Mouse (Mus musculus): ENCODE data around the gene Nr6a1. TPM values are rescaled to one million over a fixed set of nuclear protein-coding genes. Genes with fewer than 3 reads are reported as not detected.
A peak's percentile ranks its signal among the peaks of the same experiment; 100 is the strongest.

Nr6a1 gene
- polyA plus RNA-seq, 1 experiment from 2014 or later, result 0.87 TPM

DNA sequence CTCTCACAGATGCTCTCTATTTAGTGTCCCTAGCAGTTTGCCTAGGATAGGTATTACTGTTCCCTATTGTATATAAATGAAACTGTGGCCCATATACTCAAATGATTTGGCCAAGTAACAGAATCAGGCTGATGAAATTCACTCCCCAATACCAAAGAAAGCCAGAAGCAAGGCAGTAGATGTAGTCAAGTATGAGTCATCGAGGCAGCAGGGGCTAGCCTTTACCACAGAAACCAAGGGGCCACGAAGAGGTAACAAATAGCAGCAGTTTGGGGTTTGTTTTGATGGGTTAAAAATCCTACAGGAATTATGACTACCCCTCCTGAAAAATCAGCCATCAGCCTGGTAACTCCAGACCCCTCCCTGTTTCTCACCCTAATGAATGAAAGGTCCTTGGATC is 147.5 kb downstream of the Nr6a1 start:
- no peaks in the 10 kb centered on the region for H3K27me3 ChIP-seq (replicated peaks)
- H3K4me2 ChIP-seq, result no peak overlapping the region
- no peak overlapping the region for H3K9ac ChIP-seq
- H3K27ac ChIP-seq (replicated peaks), result no peak overlapping the region
- no peaks in the 10 kb centered on the region for H3K9me3 ChIP-seq
- H3K4me1 ChIP-seq, result peaks cover 18% of the 10 kb centered on the region
- no peak for ATAC-seq (ENCODE audit: extremely low read depth, insufficient number of reproducible peaks, low FRiP score, low TSS enrichment)
- H3K4me3 ChIP-seq, result no peak overlapping the region
- no peaks in the 10 kb centered on the region for H3K36me3 ChIP-seq
- WGBS, result 69% methylated on average over 2 of the region's 2 CpGs

GRCm38 (mm10) chr2:38777326-38777725 is 150.2 kb downstream of the Nr6a1 start:
- H3K9me3 ChIP-seq, result no peaks in the 10 kb centered on the region
- peaks cover 6% of the 10 kb centered on the region for H3K4me1 ChIP-seq
- H3K4me2 ChIP-seq, result no peak overlapping the region
- no peak for ATAC-seq (ENCODE audit: extremely low read depth, insufficient number of reproducible peaks, low FRiP score, low TSS enrichment)
- 85% methylated on average over 2 of the region's 2 CpGs for WGBS
- H3K27me3 ChIP-seq (replicated peaks), result no peaks in the 10 kb centered on the region
- H3K36me3 ChIP-seq, result no peaks in the 10 kb centered on the region
- H3K4me3 ChIP-seq, result no peak overlapping the region
- H3K9ac ChIP-seq, result no peak overlapping the region
- H3K27ac ChIP-seq (replicated peaks), result no peak overlapping the region

- peaks cover 18% of the 10 kb centered on the region for H3K4me1 ChIP-seq
- H3K9ac ChIP-seq, result no peak overlapping the region
- H3K9me3 ChIP-seq, result no peaks in the 10 kb centered on the region
- H3K4me3 ChIP-seq, result no peak overlapping the region
- 56% methylated on average over 2 of the region's 2 CpGs for WGBS
- no peaks in the 10 kb centered on the region for H3K36me3 ChIP-seq
- no peak overlapping the region for H3K27ac ChIP-seq (replicated peaks)
- H3K4me2 ChIP-seq, result no peak overlapping the region
- H3K27me3 ChIP-seq (replicated peaks), result no peaks in the 10 kb centered on the region
- no peak for ATAC-seq (ENCODE audit: extremely low read depth, insufficient number of reproducible peaks, low FRiP score, low TSS enrichment)
These were observed 152.6 kb downstream of the Nr6a1 start for GRCm38 (mm10) chr2:38774936-38775335.

- H3K4me3 ChIP-seq, result no peak overlapping the region
- no peaks in the 10 kb centered on the region for H3K9me3 ChIP-seq
- no peak for ATAC-seq (ENCODE audit: extremely low read depth, insufficient number of reproducible peaks, low FRiP score, low TSS enrichment)
- H3K4me1 ChIP-seq, result peaks cover 18% of the 10 kb centered on the region
- no peak overlapping the region for H3K4me2 ChIP-seq
- no peak overlapping the region for H3K9ac ChIP-seq
- no peaks in the 10 kb centered on the region for H3K36me3 ChIP-seq
- no peaks in the 10 kb centered on the region for H3K27me3 ChIP-seq (replicated peaks)
- WGBS, result 51% methylated on average over 2 of the region's 2 CpGs
- H3K27ac ChIP-seq (replicated peaks), result peak overlapping the region; percentile 62
These were observed 156.1 kb downstream of the Nr6a1 start for GRCm38 (mm10) chr2:38771478-38771797.

- WGBS, result 72% methylated on average over 5 of the region's 5 CpGs
- no peak for ATAC-seq (ENCODE audit: extremely low read depth, insufficient number of reproducible peaks, low FRiP score, low TSS enrichment)
- H3K9me3 ChIP-seq, result no peaks in the 10 kb centered on the region
- H3K9ac ChIP-seq, result no peak overlapping the region
- H3K4me2 ChIP-seq, result no peak overlapping the region
- no peak overlapping the region for H3K4me3 ChIP-seq
- peak overlapping the region; percentile 62 for H3K27ac ChIP-seq (replicated peaks)
- no peaks in the 10 kb centered on the region for H3K27me3 ChIP-seq (replicated peaks)
- peaks cover 18% of the 10 kb centered on the region for H3K4me1 ChIP-seq
- no peaks in the 10 kb centered on the region for H3K36me3 ChIP-seq
These were observed 156.6 kb downstream of the Nr6a1 start for GRCm38 (mm10) chr2:38770772-38771477.

- H3K27me3 ChIP-seq (replicated peaks), result no peaks in the 10 kb centered on the region
- H3K9ac ChIP-seq, result no peak overlapping the region
- ATAC-seq (ENCODE audit: extremely low read depth, insufficient number of reproducible peaks, low FRiP score, low TSS enrichment), result no peak
- H3K4me2 ChIP-seq, result no peak overlapping the region
- no peak overlapping the region for H3K27ac ChIP-seq (replicated peaks)
- H3K36me3 ChIP-seq, result no peaks in the 10 kb centered on the region
- H3K4me3 ChIP-seq, result no peak overlapping the region
- H3K9me3 ChIP-seq, result no peaks in the 10 kb centered on the region
- peaks cover 18% of the 10 kb centered on the region for H3K4me1 ChIP-seq
- WGBS, result 80% methylated on average over 4 of the region's 4 CpGs
These were observed 160.1 kb downstream of the Nr6a1 start for GRCm38 (mm10) chr2:38767177-38767931.

- H3K4me1 ChIP-seq, result 0 out of 2 replicates have a peak, but pooled peaks cover 1% of the 10 kb centered on the region
- no peak overlapping the region for H3K27ac ChIP-seq (replicated peaks)
- no peaks in the 10 kb centered on the region for H3K9me3 ChIP-seq
- 60% methylated on average over 3 of the region's 3 CpGs for WGBS
- no peak for ATAC-seq (ENCODE audit: extremely low read depth, insufficient number of reproducible peaks, low FRiP score, low TSS enrichment)
- no peaks in the 10 kb centered on the region for H3K27me3 ChIP-seq (replicated peaks)
- H3K4me3 ChIP-seq, result no peak overlapping the region
- H3K9ac ChIP-seq, result no peak overlapping the region
- no peaks in the 10 kb centered on the region for H3K36me3 ChIP-seq
- H3K4me2 ChIP-seq, result no peak overlapping the region
These were observed 187.6 kb downstream of the Nr6a1 start for GRCm38 (mm10) chr2:38739847-38740246.

DNA sequence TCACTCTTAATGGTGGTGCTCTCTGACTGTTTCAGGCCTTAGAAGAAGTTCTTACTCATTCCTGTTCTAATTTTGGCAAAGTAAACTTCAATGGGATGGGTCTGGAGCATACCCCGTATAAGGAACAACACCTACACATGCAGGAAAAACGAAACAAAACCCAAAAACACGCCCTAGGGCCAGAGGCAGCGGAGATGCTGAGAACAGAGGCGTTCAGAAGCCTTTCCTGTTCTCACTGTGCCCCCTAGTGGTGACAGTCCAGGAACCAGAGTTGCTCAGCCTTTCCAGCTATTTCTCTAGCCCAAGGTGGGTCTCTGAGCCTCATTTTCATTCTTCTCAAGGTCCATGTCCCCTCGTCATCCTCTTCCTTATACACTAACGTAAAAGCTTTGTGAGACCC is 188.1 kb downstream of the Nr6a1 start:
- 28% methylated on average over 7 of the region's 7 CpGs for WGBS

DNA sequence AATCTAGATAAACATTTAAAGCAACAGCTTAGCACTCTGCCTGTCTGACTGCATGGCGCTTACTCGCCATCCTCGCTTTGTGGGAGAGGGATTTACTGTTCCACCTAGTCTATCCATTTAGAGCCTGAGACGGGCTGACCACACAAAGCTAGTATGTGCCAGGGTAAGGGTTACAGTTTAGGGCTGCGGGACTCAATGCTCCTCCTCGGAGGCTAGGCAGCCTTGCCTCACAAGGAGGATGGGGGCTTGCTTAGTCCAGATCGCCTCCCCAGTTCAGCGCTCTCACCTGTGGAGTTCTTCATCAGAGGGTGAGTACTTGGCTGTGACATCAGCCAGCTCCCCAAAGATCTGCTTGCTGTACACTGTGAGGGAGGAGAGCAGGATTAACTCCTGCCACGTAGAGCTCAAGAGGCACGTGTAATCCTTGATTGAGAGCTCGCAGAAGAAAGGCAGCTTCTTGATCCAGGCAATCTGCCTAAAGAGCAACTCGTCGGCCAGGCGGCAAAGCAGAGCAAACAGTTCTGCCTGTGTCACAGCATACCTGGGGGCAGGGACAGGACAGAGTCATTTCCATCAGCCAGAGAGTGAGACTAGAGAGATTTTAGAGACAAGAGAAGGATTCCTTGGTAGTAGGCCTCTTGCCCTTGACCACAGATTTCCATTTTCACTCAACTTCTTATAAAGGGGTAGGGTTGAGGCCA is 188.7 kb downstream of the Nr6a1 start:
- no peaks in the 10 kb centered on the region for H3K36me3 ChIP-seq
- H3K4me2 ChIP-seq, result no peak overlapping the region
- H3K4me1 ChIP-seq, result 0 out of 2 replicates have a peak, but pooled peaks cover 2% of the 10 kb centered on the region
- H3K9ac ChIP-seq, result no peak overlapping the region
- H3K9me3 ChIP-seq, result no peaks in the 10 kb centered on the region
- no peaks in the 10 kb centered on the region for H3K27me3 ChIP-seq (replicated peaks)
- no peak for ATAC-seq (ENCODE audit: extremely low read depth, insufficient number of reproducible peaks, low FRiP score, low TSS enrichment)
- no peak overlapping the region for H3K27ac ChIP-seq (replicated peaks)
- 78% methylated on average over 14 of the region's 14 CpGs for WGBS
- no peak overlapping the region for H3K4me3 ChIP-seq

More for the DNA sequence above, 188.1 kb downstream of the Nr6a1 start:
- Histone ChIP-seq H3K27ac (replicated peaks) (no peak overlapping the region), H3K4me1 (0 out of 2 replicates have a peak, but pooled peaks cover 2% of the 10 kb centered on the region), H3K36me3 (no peaks in the 10 kb centered on the region), H3K4me2 (no peak overlapping the region), H3K27me3 (replicated peaks) (no peaks in the 10 kb centered on the region), H3K9ac (no peak overlapping the region), H3K9me3 (no peaks in the 10 kb centered on the region), H3K4me3 (no peak overlapping the region)
- ATAC-seq (ENCODE audit: extremely low read depth, insufficient number of reproducible peaks, low FRiP score, low TSS enrichment), result no peak

GRCm38 (mm10) chr2:38735740-38736139 is 191.7 kb downstream of the Nr6a1 start:
- no peaks in the 10 kb centered on the region for H3K36me3 ChIP-seq
- no peak for ATAC-seq (ENCODE audit: extremely low read depth, insufficient number of reproducible peaks, low FRiP score, low TSS enrichment)
- no peaks in the 10 kb centered on the region for H3K9me3 ChIP-seq
- H3K27me3 ChIP-seq (replicated peaks), result no peaks in the 10 kb centered on the region
- no peak overlapping the region for H3K27ac ChIP-seq (replicated peaks)
- H3K9ac ChIP-seq, result no peak overlapping the region
- 0 out of 2 replicates have a peak, but pooled peaks cover 2% of the 10 kb centered on the region for H3K4me1 ChIP-seq
- no peak overlapping the region for H3K4me3 ChIP-seq
- H3K4me2 ChIP-seq, result no peak overlapping the region

DNA sequence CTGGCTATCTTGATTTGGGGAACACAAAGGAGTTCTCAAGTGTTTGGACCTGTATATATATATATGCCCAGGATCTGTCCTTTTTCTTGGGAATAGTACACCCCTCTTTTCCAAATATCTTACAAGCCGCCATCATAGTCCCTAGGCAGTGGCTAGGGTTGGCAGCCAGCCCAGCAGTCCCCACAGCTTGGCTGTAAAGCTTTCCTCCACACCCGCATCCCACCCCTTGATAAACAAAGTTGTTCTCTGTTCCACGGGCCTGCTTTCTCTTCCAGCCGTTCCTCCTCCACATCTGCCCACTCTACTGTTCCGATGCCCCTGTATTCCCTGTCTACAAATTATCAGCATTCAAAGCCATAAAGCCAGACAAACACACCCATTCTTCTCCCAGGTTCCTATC is 192.8 kb downstream of the Nr6a1 start:
- no peaks in the 10 kb centered on the region for H3K9me3 ChIP-seq
- H3K9ac ChIP-seq, result no peak overlapping the region
- no peak overlapping the region for H3K27ac ChIP-seq (replicated peaks)
- H3K27me3 ChIP-seq (replicated peaks), result no peaks in the 10 kb centered on the region
- 0 out of 2 replicates have a peak, but pooled peaks cover 2% of the 10 kb centered on the region for H3K4me1 ChIP-seq
- no peak overlapping the region for H3K4me3 ChIP-seq
- H3K36me3 ChIP-seq, result 0 out of 2 replicates have a peak, but pooled peaks cover 2% of the 10 kb centered on the region
- no peak overlapping the region for H3K4me2 ChIP-seq
- 51% methylated on average over 5 of the region's 5 CpGs for WGBS
- ATAC-seq (ENCODE audit: extremely low read depth, insufficient number of reproducible peaks, low FRiP score, low TSS enrichment), result no peak
